Mouse (Mus musculus) MEL (cell line): Measurements from ENCODE around the gene Sox14. TPM values are rescaled to one million over a fixed set of nuclear protein-coding genes. Genes with fewer than 3 reads are reported as not detected.

Source experiments
- DNase-seq: peaks from one replicate; pipeline ENCODE4 v3.0.0; 2011; ENCODE audit warnings: low read depth, low spot score
- H3K27ac ChIP-seq: 2 replicates; pipeline ENCODE4 v1.5.1; 2012; ENCODE audit warnings: low read depth, mild to moderate bottlenecking, control low read depth, low read length, moderate library complexity; ENCODE audit not compliant: control insufficient read depth
- H3K27me3 ChIP-seq, 2 experiments: fragments of 150-350 bp in 1 of 2; sonication (generic) in 1 of 2; 2 replicates each; pipeline ENCODE4 v1.6.1; 2012; ENCODE audit warnings: low read length in 2 of 2, mild to moderate bottlenecking in 2 of 2, improper control_type of control experiment in 1 of 2, moderate library complexity in 1 of 2; ENCODE audit not compliant: insufficient read depth in 2 of 2, control insufficient read depth in 1 of 2
- H3K36me3 ChIP-seq, 2 experiments: 2 replicates each; pipeline ENCODE4 v1.6.1; 2012 to 2014; ENCODE audit warnings: low read length in 2 of 2, improper control_type of control experiment in 1 of 2, inconsistent platforms in 1 of 2, mild to moderate bottlenecking in 1 of 2; ENCODE audit not compliant: insufficient read depth in 2 of 2, control insufficient read depth in 1 of 2
- H3K4me1 ChIP-seq, 2 experiments: fragments of 150-350 bp in 1 of 2; sonication (generic) in 1 of 2; 2 replicates each; pipeline ENCODE4 v1.6.1; 2012; ENCODE audit warnings: low read length in 2 of 2, improper control_type of control experiment in 1 of 2, mild to moderate bottlenecking in 1 of 2; ENCODE audit not compliant: insufficient read depth in 2 of 2, control insufficient read depth in 1 of 2
- H3K4me3 ChIP-seq, 2 experiments: fragments of 150-350 bp in 1 of 2; sonication (generic) in 1 of 2; 2 replicates each; pipeline ENCODE4 v1.5.1; 2012; ENCODE audit warnings: low read depth in 2 of 2, low read length in 2 of 2, mild to moderate bottlenecking in 2 of 2, moderate library complexity in 2 of 2, control low read depth in 1 of 2, improper control_type of control experiment in 1 of 2; ENCODE audit not compliant: control insufficient read depth in 1 of 2, insufficient read depth in 1 of 2
- H3K79me2 ChIP-seq: 2 replicates; pipeline ENCODE4 v1.6.1; 2012; ENCODE audit warnings: mild to moderate bottlenecking, low read length, moderate library complexity; ENCODE audit not compliant: control insufficient read depth, poor library complexity, insufficient read depth
- H3K9ac ChIP-seq: 2 replicates; pipeline ENCODE4 v1.6.1; 2012; ENCODE audit warnings: low read depth, mild to moderate bottlenecking, control low read depth, low read length, moderate library complexity; ENCODE audit not compliant: control insufficient read depth, poor library complexity, severe bottlenecking
- H3K9me3 ChIP-seq: fragments of 150-350 bp; sonication (generic); replicated peaks from 2 replicates; pipeline ENCODE4 v1.6.1; 2012; ENCODE audit warnings: mild to moderate bottlenecking, low read length, improper control_type of control experiment, moderate library complexity; ENCODE audit not compliant: insufficient read depth
- ETS1 ChIP-seq: IDR thresholded peaks from 2 replicates; pipeline ENCODE4 v1.6.1; 2012; ENCODE audit warnings: low read depth, mild to moderate bottlenecking, inconsistent platforms, low read length, improper control_type of control experiment, moderate library complexity
- GATA1 ChIP-seq: IDR thresholded peaks from 2 replicates; pipeline ENCODE4 v1.6.1; 2011; ENCODE audit warnings: low read depth, low read length, improper control_type of control experiment
- HCFC1 ChIP-seq: IDR thresholded peaks from 2 replicates; pipeline ENCODE4 v1.6.1; 2012; ENCODE audit warnings: low read depth, mild to moderate bottlenecking, inconsistent platforms, low read length, improper control_type of control experiment, moderate library complexity
- MAFK ChIP-seq: IDR thresholded peaks from 2 replicates; pipeline ENCODE4 v1.6.1; 2011; ENCODE audit warnings: low read depth, mild to moderate bottlenecking, low read length, improper control_type of control experiment, borderline replicate concordance
- MAX ChIP-seq: IDR thresholded peaks from 2 replicates; pipeline ENCODE4 v1.6.1; 2011; ENCODE audit warnings: low read length, improper control_type of control experiment
- MAZ ChIP-seq: IDR thresholded peaks from 2 replicates; pipeline ENCODE4 v1.6.1; 2012; ENCODE audit warnings: low read depth, mild to moderate bottlenecking, inconsistent platforms, low read length, improper control_type of control experiment
- MEF2A ChIP-seq: IDR thresholded peaks from 2 replicates; pipeline ENCODE4 v1.6.1; 2014; ENCODE audit warnings: low read depth, mild to moderate bottlenecking, inconsistent platforms, low read length, improper control_type of control experiment; ENCODE audit not compliant: poor library complexity, insufficient replicate concordance, severe bottlenecking; ENCODE audit errors: extremely low read depth
- MYC ChIP-seq: IDR thresholded peaks from 2 replicates; pipeline ENCODE4 v1.6.1; 2011; ENCODE audit warnings: low read depth, mild to moderate bottlenecking, low read length, improper control_type of control experiment, moderate library complexity
- NRF1 ChIP-seq: IDR thresholded peaks from 2 replicates; pipeline ENCODE4 v1.6.1; 2014; ENCODE audit warnings: low read depth, mild to moderate bottlenecking, inconsistent platforms, low read length, improper control_type of control experiment, moderate library complexity; ENCODE audit not compliant: poor library complexity, insufficient read depth, severe bottlenecking
- POLR2AphosphoS2 ChIP-seq: IDR thresholded peaks from 2 replicates; pipeline ENCODE4 v1.6.1; 2011; ENCODE audit warnings: low read length, improper control_type of control experiment
- POLR2AphosphoS5 ChIP-seq: IDR thresholded peaks from 2 replicates; pipeline ENCODE4 v1.6.1; 2012; ENCODE audit warnings: low read depth, borderline replicate concordance, mild to moderate bottlenecking, inconsistent platforms, low read length, moderate library complexity, mixed read lengths
- RCOR1 ChIP-seq: IDR thresholded peaks from 2 replicates; pipeline ENCODE4 v1.6.1; 2012; ENCODE audit warnings: low read depth, mild to moderate bottlenecking, inconsistent platforms, low read length, improper control_type of control experiment
- TAL1 ChIP-seq: IDR thresholded peaks from 2 replicates; pipeline ENCODE4 v1.6.1; 2012; ENCODE audit warnings: mild to moderate bottlenecking, inconsistent platforms, low read length, moderate library complexity, mixed read lengths
- TBP ChIP-seq: IDR thresholded peaks from 2 replicates; pipeline ENCODE4 v1.8.0; 2011; ENCODE audit warnings: low read depth, low read length, improper control_type of control experiment
- TCF12 ChIP-seq: IDR thresholded peaks from 2 replicates; pipeline ENCODE4 v1.6.1; 2014; ENCODE audit warnings: low read depth, mild to moderate bottlenecking, inconsistent platforms, low read length, improper control_type of control experiment, moderate library complexity
- ZNF384 ChIP-seq: IDR thresholded peaks from 2 replicates; pipeline ENCODE4 v1.6.1; 2012; ENCODE audit warnings: low read depth, mild to moderate bottlenecking, inconsistent platforms, low read length, improper control_type of control experiment
- polyA plus RNA-seq, 2 experiments: library from polyadenylated mRNA; stranded (reverse) in 1 of 2; unstranded in 1 of 2; fragments of >175 nt in 1 of 2; fragments of >200 nt in 1 of 2; gene quantifications; 2 replicates each; pipeline versions ENCODE4 v1.2.1 to v1.2.4; 2012; ENCODE audit warnings: low replicate concordance in 2 of 2, low read depth in 1 of 2; ENCODE audit not compliant: insufficient read length in 2 of 2, insufficient read depth in 1 of 2, missing spikeins in 1 of 2
- total RNA-seq: library from RNA; depleted of rRNA; stranded (reverse); fragments of 300-350 nt; gene quantifications from 2 replicates; pipeline ENCODE4 v1.2.3, GENCODE M21; 2012

Sox14 gene
- total and polyA plus RNA-seq, 3 experiments = not detected

GRCm38 (mm10) chr9:99870780-99871555 is 5.0 kb downstream of the Sox14 start:
- Histone ChIP-seq H3K27me3 (no peaks in the 10 kb centered on the region), H3K36me3 (no peaks in the 10 kb centered on the region), H3K4me1 (no peaks in the 10 kb centered on the region), H3K9ac (no peak overlapping the region), H3K27ac (no peak overlapping the region), H3K79me2 (no peaks in the 10 kb centered on the region), H3K9me3 (no peaks in the 10 kb centered on the region), H3K4me3 (no peak overlapping the region)
- no peak for DNase-seq
- TF ChIP-seq TCF12 (no peak), RCOR1 (no peak), MAFK (no peak), MYC (no peak), MAX (no peak), ETS1 (no peak), POLR2AphosphoS2 (no peak), POLR2AphosphoS5 (no peak), NRF1 (no peak)

GRCm38 (mm10) chr9:99869936-99870779 is 5.8 kb downstream of the Sox14 start:
- H3K36me3 ChIP-seq = no peaks in the 10 kb centered on the region
- H3K9ac ChIP-seq = no peak overlapping the region
- H3K27ac ChIP-seq = no peak overlapping the region
- H3K27me3 ChIP-seq = no peaks in the 10 kb centered on the region
- no peak overlapping the region for H3K4me3 ChIP-seq
- DNase-seq = no peak
- H3K79me2 ChIP-seq = no peaks in the 10 kb centered on the region
- TF ChIP-seq TBP (no peak), TAL1 (no peak), HCFC1 (no peak), MAZ (no peak), GATA1 (no peak), MAFK (no peak), NRF1 (no peak), ZNF384 (no peak), RCOR1 (no peak), MEF2A (no peak)
- H3K9me3 ChIP-seq = no peaks in the 10 kb centered on the region
- no peaks in the 10 kb centered on the region for H3K4me1 ChIP-seq
